Mouse (Mus musculus) cortical plate, adult 2 months (tissue): ENCODE measurements around the gene Entpd1. TPM values are rescaled to one million over a fixed set of nuclear protein-coding genes. Genes with fewer than 3 reads are reported as not detected.

Source experiments
- H3K27ac ChIP-seq: fragments of 200-500 bp; 2 replicates; pipeline ENCODE4 v1.5.1; 2012; ENCODE audit warnings: low read length, control low read depth, inconsistent platforms; ENCODE audit not compliant: insufficient read depth
- H3K4me1 ChIP-seq: fragments of 200-500 bp; 2 replicates; pipeline ENCODE4 v1.6.1; 2011; ENCODE audit warnings: low read length; ENCODE audit not compliant: control insufficient read depth, insufficient read depth
- H3K4me3 ChIP-seq: fragments of 200-500 bp; 2 replicates; pipeline ENCODE4 v1.5.1; 2011; ENCODE audit warnings: mild to moderate bottlenecking, low read length, control low read depth; ENCODE audit not compliant: insufficient read depth
- CTCF ChIP-seq: fragments of 200-500 bp; IDR thresholded peaks from 2 replicates; pipeline ENCODE4 v1.5.1; 2011; ENCODE audit warnings: mild to moderate bottlenecking, control low read depth, low read length; ENCODE audit not compliant: insufficient read depth; ENCODE audit errors: extremely low read depth
- POLR2A ChIP-seq: fragments of 200-500 bp; IDR thresholded peaks from 2 replicates; pipeline ENCODE4 v1.6.1; 2011; ENCODE audit warnings: mild to moderate bottlenecking, low read length, control low read depth; ENCODE audit not compliant: insufficient read depth; ENCODE audit errors: extremely low read depth
- polyA plus RNA-seq: library from polyadenylated mRNA; depleted of rRNA; stranded (reverse); fragments of >200 nt; gene quantifications from 2 replicates; pipeline ENCODE4 v1.2.3, GENCODE M21; 2012

Gene Entpd1
- polyA plus RNA-seq, 1 experiment, result 13.7 TPM

DNA sequence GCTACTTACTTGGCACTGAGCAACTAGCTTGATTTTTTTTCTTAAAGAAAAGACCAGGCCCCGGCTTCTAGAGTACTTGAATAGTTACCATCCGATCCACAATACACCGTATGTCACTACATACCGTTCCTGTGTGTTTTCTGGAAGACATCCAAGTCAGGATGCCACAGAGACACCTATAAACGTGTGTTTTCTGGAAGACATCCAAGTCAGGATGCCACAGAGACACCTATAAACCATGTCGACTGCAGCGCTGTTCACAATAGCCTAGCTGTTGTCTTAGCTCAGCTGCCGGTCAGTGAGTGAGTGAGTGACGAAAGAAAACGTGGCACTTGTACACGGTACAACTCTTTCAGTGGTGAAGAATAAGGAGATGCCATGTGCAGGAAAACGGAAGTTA lies 13.8 kb downstream of the Entpd1 start:
- H3K4me3 ChIP-seq, result no peak overlapping the region
- H3K27ac ChIP-seq, result no peak overlapping the region
- TF ChIP-seq CTCF (no peak), POLR2A (no peak)
- no peaks in the 10 kb centered on the region for H3K4me1 ChIP-seq

DNA sequence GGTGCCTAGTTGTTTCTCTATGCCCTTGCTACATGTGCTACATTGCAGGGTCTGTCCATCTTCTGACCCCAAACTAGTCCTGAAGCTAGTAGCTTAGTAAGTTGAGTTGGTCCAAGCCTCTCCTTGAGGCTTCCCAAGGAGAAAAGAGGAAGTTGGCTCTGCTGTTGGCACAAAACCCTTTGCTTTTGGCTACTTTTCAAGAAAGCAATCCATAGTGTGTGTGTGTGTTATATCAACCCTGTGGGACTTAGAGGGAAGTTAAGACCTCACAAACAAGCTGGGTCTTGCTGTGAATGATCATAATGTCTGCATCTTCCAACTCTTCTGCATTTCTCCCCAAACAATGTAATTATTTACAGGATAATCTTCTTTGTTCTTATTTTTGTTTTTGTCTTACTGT lies 16.8 kb downstream of the Entpd1 start:
- H3K4me1 ChIP-seq, result no peaks in the 10 kb centered on the region
- TF ChIP-seq CTCF (no peak), POLR2A (no peak)
- H3K27ac ChIP-seq, result no peak overlapping the region

DNA sequence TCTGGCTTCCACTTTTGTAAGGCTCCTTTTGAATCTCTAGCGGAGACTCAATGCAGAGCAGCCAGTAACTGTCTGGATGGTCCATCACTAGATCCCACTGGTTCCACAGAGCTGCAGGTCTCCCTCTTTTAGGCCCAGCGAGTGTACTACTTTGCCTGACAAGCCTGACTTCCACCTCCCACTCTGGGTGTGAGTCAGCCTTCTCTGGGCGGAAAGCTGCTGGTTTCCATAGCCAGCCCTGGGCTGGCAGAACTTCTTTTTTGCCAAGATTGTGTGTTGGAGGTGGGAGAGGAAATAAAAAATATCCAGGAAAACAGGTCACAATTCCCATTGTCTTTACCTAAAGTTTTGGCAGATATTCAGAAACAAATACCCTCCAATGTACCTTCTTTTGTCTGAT lies 17.9 kb downstream of the Entpd1 start:
- Histone ChIP-seq H3K27ac (no peak overlapping the region), H3K4me3 (no peak overlapping the region), H3K4me1 (no peaks in the 10 kb centered on the region)
- TF ChIP-seq POLR2A (no peak), CTCF (no peak)

More for the DNA sequence above, 16.8 kb downstream of the Entpd1 start:
- no peak overlapping the region for H3K4me3 ChIP-seq

DNA sequence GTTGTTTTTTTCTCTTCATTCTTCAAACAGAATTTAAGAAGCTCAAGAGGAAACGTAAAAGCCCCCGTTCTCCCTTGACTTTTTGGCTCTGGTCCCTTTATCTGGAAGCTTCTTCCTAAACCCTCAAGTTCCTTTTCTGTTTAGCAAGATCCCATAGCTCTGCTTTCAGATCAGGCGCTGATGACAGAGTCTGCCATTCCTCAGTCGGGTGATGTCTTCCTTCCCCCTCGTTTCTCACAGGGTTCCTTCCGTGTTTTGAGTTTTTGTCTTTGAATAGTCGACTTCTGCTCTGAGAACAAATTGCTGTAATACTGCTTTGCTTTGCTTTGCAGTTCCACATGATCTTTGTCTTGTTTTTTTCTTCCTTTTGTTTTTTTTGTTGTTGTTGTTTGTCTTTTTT lies 18.4 kb downstream of the Entpd1 start:
- no peak overlapping the region for H3K27ac ChIP-seq
- H3K4me3 ChIP-seq, result no peak overlapping the region
- TF ChIP-seq POLR2A, result no peak
- no peak for TF ChIP-seq CTCF
- H3K4me1 ChIP-seq, result no peaks in the 10 kb centered on the region

DNA sequence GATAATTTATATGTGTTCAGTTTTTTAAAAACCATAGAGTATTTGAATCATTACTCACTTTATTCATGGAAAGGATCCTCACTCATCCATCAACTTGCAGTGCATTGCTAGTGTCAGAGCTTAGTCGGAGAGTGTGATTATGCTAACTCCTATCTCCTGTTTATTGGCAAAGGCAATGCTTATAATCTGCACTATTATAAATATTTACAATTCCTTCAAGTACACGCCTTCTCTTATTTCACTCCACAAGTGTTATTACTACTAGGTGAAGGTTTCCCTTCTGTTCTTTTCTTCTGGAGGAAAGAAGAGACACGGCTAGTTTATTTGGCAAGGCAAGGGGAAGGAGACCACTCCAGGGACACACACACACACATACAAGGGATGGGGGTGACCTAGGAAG lies 20.0 kb downstream of the Entpd1 start:
- no peak overlapping the region for H3K4me3 ChIP-seq
- H3K4me1 ChIP-seq, result no peaks in the 10 kb centered on the region
- no peak for TF ChIP-seq CTCF
- no peak for TF ChIP-seq POLR2A

DNA sequence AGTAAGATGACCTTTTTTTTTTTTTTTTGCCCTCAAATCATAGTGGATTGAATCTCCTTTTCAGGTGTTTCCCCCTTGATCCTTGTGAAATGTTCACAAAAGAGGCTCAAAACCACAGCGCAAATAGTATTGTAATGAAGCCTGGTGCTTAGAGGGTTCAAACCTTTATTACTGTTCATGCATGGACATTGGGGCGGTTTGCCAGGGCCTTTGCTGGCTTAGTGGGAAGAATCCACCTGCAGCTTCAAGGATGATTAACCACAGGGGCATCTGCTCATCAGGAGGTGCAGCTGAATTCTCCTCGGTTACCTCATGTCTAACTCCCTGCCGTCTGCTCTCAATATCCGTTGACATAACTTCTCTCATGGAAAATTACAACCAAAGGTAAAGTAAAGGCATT lies 20.5 kb downstream of the Entpd1 start:
- H3K27ac ChIP-seq, result no peak overlapping the region
- TF ChIP-seq POLR2A (no peak), CTCF (no peak)
- no peak overlapping the region for H3K4me3 ChIP-seq
- H3K4me1 ChIP-seq, result no peaks in the 10 kb centered on the region

More for the DNA sequence above, 20.0 kb downstream of the Entpd1 start:
- H3K27ac ChIP-seq, result no peak overlapping the region

DNA sequence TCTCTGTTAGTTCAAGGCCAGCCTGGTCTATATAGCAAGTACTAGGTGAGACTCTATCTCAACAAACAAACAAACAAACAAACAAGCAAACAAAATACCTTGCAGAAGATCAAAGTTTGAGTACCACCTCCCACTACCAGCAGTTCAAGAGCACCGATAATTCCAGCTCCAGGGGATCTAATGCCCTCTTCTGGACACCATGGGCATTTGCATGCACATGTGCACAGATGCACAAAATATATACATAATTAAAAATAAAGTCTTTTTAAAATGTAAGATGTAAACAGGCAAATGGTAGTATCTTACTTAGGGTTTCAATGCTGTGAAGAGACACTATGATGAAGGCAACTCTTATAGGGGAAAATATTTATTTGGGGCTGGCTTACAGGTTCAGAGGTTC lies 21.0 kb downstream of the Entpd1 start:
- H3K27ac ChIP-seq, result no peak overlapping the region
- H3K4me1 ChIP-seq, result no peaks in the 10 kb centered on the region
- TF ChIP-seq POLR2A (no peak), CTCF (no peak)
- H3K4me3 ChIP-seq, result no peak overlapping the region

DNA sequence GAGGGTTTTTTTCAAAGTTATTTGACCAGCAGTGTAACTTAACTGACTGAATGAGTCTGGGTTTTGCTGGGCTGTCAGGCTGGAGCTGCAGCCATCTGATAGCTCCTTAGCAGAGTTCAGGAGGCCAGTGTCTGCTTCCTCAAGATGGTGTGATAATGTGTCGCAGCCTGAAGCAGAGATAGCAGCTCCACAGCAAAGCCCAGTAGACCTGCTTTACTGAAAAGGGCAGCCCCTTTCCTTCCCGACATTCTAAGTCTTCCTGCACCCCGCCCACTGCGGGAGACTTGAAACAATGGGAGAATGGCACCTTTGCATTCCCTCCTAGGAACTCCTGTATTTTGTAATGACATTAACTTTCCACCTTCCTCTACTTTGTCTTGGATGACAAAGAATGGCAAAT lies 24.9 kb downstream of the Entpd1 start:
- TF ChIP-seq CTCF (no peak), POLR2A (no peak)
- Histone ChIP-seq H3K4me3 (no peak overlapping the region), H3K4me1 (no peaks in the 10 kb centered on the region), H3K27ac (peak overlapping the region; percentile 93; the same call in 1 of the 2 replicates)

DNA sequence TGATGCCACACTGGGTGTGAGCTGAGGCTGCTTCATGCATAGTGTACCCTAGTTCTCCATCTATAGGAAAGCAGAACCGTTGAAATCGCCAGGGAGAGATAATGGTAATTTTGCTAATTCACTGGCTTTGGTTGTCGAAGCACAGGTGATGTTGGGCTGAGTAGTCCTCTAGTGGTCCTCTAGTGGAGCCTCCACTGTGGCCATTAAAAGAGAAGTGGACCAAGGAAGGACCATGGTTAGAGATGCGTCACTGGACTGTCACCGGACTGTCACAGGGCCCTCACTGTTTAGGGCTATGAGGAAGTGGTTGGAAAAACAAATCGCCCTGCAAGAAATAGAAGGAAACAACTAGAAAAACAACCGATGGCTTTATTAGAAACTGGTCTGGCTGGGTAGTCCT lies 25.4 kb downstream of the Entpd1 start:
- H3K27ac ChIP-seq, result peak overlapping the region; percentile 93
- H3K4me3 ChIP-seq, result no peak overlapping the region
- TF ChIP-seq POLR2A (no peak), CTCF (no peak)
- no peaks in the 10 kb centered on the region for H3K4me1 ChIP-seq

DNA sequence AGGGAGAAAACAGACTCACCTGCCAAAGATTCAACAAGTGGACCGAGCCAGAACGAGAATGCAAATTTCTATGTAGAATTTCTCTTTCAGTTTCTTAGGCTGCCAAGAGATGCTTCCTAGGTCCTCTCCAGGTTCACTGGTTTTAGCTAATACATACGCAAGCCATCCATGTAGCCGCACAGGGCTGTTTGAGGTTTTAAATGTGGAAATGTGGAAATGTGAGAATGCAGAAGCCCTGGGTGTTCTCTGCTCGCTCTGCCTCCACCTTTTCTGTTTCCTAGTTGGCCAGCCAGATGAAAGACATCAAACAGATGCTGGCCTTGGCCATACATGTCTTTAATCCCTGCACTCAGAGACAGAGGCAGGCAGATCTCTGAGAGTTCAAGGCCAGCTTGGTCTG lies 26.4 kb downstream of the Entpd1 start:
- Histone ChIP-seq H3K27ac (no peak overlapping the region), H3K4me1 (no peaks in the 10 kb centered on the region), H3K4me3 (no peak overlapping the region)
- TF ChIP-seq CTCF (no peak), POLR2A (no peak)
